Comparison of ENCODE assay signal across 8 mouse cellular contexts in genomic region chr8:84969241-84970134, GRCm38 (mm10). TPM values are rescaled to one million over a fixed set of nuclear protein-coding genes. Genes with fewer than 3 reads are reported as not detected.
A peak's percentile ranks its signal among the peaks of the same experiment; 100 is the strongest.
DNase-seq lines count a peak whose midpoint lies in the region; ATAC-seq and TF ChIP-seq lines count a peak whose summit lies in the region.

Gene Gm49661 (minus strand): TSS chr8:84969433.
Gene Prdx2 (plus strand): TSS chr8:84969587.
Gene Rnaseh2a (minus strand): TSS chr8:84969767.

- H3K9me3 ChIP-seq in embryonic facial prominence, embryonic 10.5 days: no peaks in the 10 kb centered on the region
- H3K9me3 ChIP-seq in intestine, postnatal 0 days (ENCODE audit: control insufficient read depth): no peaks in the 10 kb centered on the region
- no peaks in the 10 kb centered on the region for H3K9me3 ChIP-seq in limb, embryonic 11.5 days (ENCODE audit: control insufficient read depth, low read length)
- no peaks in the 10 kb centered on the region for H3K9me3 ChIP-seq in midbrain, embryonic 11.5 days (ENCODE audit: control insufficient read depth, low read length)

- WGBS in embryonic facial prominence, embryonic 10.5 days: under 1% methylated on average over 56 of the region's 56 CpGs
- whole genome bisulfite sequencing in intestine, postnatal 0 days: under 1% methylated on average over 54 of the region's 56 CpGs
- WGBS in limb, embryonic 11.5 days: under 1% methylated on average over 56 of the region's 56 CpGs
- under 1% methylated on average over 56 of the region's 56 CpGs for WGBS in midbrain, embryonic 11.5 days

- peak within 1 kb of the TSS; percentile 74 for H3K4me2 ChIP-seq in intestine, postnatal 0 days (replicated peaks; ENCODE audit: low read depth)
- peak within 1 kb of the TSS; percentile 80 for H3K4me2 ChIP-seq in limb, embryonic 11.5 days (ENCODE audit: low read depth, severe bottlenecking)
- H3K4me2 ChIP-seq in midbrain, embryonic 11.5 days: peak within 1 kb of the TSS; percentile 85

- TF ChIP-seq CTCF in intestine, postnatal 0 days (IDR thresholded peaks at IDR 0.05; ENCODE audit: low read depth): 0 out of 2 replicates have a peak, but pooled peaks have one; percentile 5

- peak within 1 kb of the TSS; percentile 97 for H3K27ac ChIP-seq in embryonic facial prominence, embryonic 10.5 days (replicated peaks)
- peak within 1 kb of the TSS; percentile 87 for H3K27ac ChIP-seq in intestine, postnatal 0 days (ENCODE audit: low read depth, low read length)
- peak within 1 kb of the TSS; percentile 78 for H3K27ac ChIP-seq in limb, embryonic 11.5 days (replicated peaks; ENCODE audit: low read depth, low read length)
- H3K27ac ChIP-seq in midbrain, embryonic 11.5 days (ENCODE audit: low read depth, low read length): peak within 1 kb of the TSS; percentile 57

- peak within 1 kb of the TSS; percentile 81 for H3K9ac ChIP-seq in intestine, postnatal 0 days (ENCODE audit: low read depth, low read length)
- peak within 1 kb of the TSS; percentile 89 for H3K9ac ChIP-seq in limb, embryonic 11.5 days (ENCODE audit: low read length)
- peak within 1 kb of the TSS; percentile 99 for H3K9ac ChIP-seq in midbrain, embryonic 11.5 days (ENCODE audit: low read length)

- H3K4me1 ChIP-seq in embryonic facial prominence, embryonic 10.5 days: peaks cover 62% of the 10 kb centered on the region
- H3K4me1 ChIP-seq in intestine, postnatal 0 days (replicated peaks; ENCODE audit: control insufficient read depth, insufficient read depth, low read length): peaks cover 6% of the 10 kb centered on the region; the same call in 1 of the 2 replicates
- peaks cover 30% of the 10 kb centered on the region for H3K4me1 ChIP-seq in limb, embryonic 11.5 days (ENCODE audit: control insufficient read depth, insufficient read depth, low read length)
- H3K4me1 ChIP-seq in midbrain, embryonic 11.5 days (ENCODE audit: control insufficient read depth, insufficient read depth, low read length): peaks cover 24% of the 10 kb centered on the region

- H3K36me3 ChIP-seq in embryonic facial prominence, embryonic 10.5 days (replicated peaks): peaks cover 41% of the 10 kb centered on the region
- H3K36me3 ChIP-seq in intestine, postnatal 0 days (ENCODE audit: control insufficient read depth, insufficient read depth): peaks cover 27% of the 10 kb centered on the region
- peaks cover 15% of the 10 kb centered on the region; the same call in 1 of the 2 replicates for H3K36me3 ChIP-seq in limb, embryonic 11.5 days (ENCODE audit: control insufficient read depth, insufficient read depth, low read length)
- H3K36me3 ChIP-seq in midbrain, embryonic 11.5 days (ENCODE audit: control insufficient read depth, insufficient read depth, low read length): 0 out of 2 replicates have a peak, but pooled peaks cover 3% of the 10 kb centered on the region

- H3K4me3 ChIP-seq in embryonic facial prominence, embryonic 10.5 days: peak within 1 kb of the TSS; percentile 80
- peak within 1 kb of the TSS; percentile 64 for H3K4me3 ChIP-seq in intestine, postnatal 0 days (ENCODE audit: low read depth, low read length)
- peak within 1 kb of the TSS; percentile 61 for H3K4me3 ChIP-seq in limb, embryonic 11.5 days (ENCODE audit: low read depth, low read length)
- H3K4me3 ChIP-seq in midbrain, embryonic 11.5 days (ENCODE audit: low read depth, low read length): peak within 1 kb of the TSS; percentile 71

- ATAC-seq in intestine, postnatal 0 days: peak; percentile 66
- ATAC-seq in limb, embryonic 11.5 days (ENCODE audit: insufficient number of reproducible peaks, low FRiP score, low TSS enrichment, low read depth): peak; percentile 64
- peak; percentile 75 for ATAC-seq in midbrain, embryonic 11.5 days (ENCODE audit: low FRiP score)

- H3K27me3 ChIP-seq in embryonic facial prominence, embryonic 10.5 days (replicated peaks; ENCODE audit: low read depth, poor library complexity, severe bottlenecking): no peaks in the 10 kb centered on the region
- H3K27me3 ChIP-seq in intestine, postnatal 0 days (replicated peaks; ENCODE audit: control insufficient read depth, insufficient read depth, low read length): no peaks in the 10 kb centered on the region
- H3K27me3 ChIP-seq in limb, embryonic 11.5 days (ENCODE audit: control insufficient read depth, insufficient read depth, low read length): no peaks in the 10 kb centered on the region
- no peaks in the 10 kb centered on the region for H3K27me3 ChIP-seq in midbrain, embryonic 11.5 days (ENCODE audit: control insufficient read depth, insufficient read depth, low read length)

- peak; percentile 75 for DNase-seq in 3T3-L1 (ENCODE audit: low read depth, low spot score)
- peak; percentile 89 for DNase-seq in adrenal gland, adult 2 months
- peak; percentile 90 for DNase-seq in embryonic facial prominence, embryonic 10.5 days (ENCODE audit: low spot score)
- DNase-seq in heart, adult 11 months: peak; percentile 98
- peak; percentile 89 for DNase-seq in limb, embryonic 11.5 days (ENCODE audit: low spot score)
- DNase-seq in midbrain, embryonic 11.5 days (ENCODE audit: low spot score, missing footprints): peak; percentile 99
- peak; percentile 72 to 77 for DNase-seq in spleen, postnatal 14 days (ENCODE audit: low spot score in 2 of 2)

RNA-seq across cellular contexts. Expression of gene Gm49661, which starts in this region (rescaled TPM):
- 1 to 10 TPM; 2.1 to 2.4 TPM for total RNA-seq in adrenal gland, adult 2 months (2021)
- polyA plus RNA-seq in adrenal gland, adult 2 months (2012; rRNA removed): 2.1 TPM in 1 of 2 replicates, not detected in the other
- polyA plus RNA-seq in embryonic facial prominence, embryonic 10.5 days (2016; fragmentation: Nextera tagmentation; extraction: Ambion mirVana): not detected in 2 replicates
- 1.3 and 2.1 TPM in 2 replicates for polyA plus RNA-seq in intestine, postnatal 0 days (2015; fragmentation: Nextera tagmentation; extraction: Ambion mirVana)
- polyA plus RNA-seq in limb, embryonic 11.5 days (2014; fragmentation: Nextera tagmentation; extraction: Ambion mirVana): not detected in 2 replicates
- polyA plus RNA-seq in midbrain, embryonic 11.5 days (2014; fragmentation: Nextera tagmentation; extraction: Ambion mirVana): not detected in 2 replicates

RNA-seq across cellular contexts. Expression of gene Prdx2, which starts in this region (rescaled TPM):
- 100 to 1,000 TPM; 671 to 700 TPM for total RNA-seq in adrenal gland, adult 2 months (2021)
- polyA plus RNA-seq in adrenal gland, adult 2 months (2012; rRNA removed): 181 and 240 TPM in 2 replicates
- polyA plus RNA-seq in embryonic facial prominence, embryonic 10.5 days (2016; fragmentation: Nextera tagmentation; extraction: Ambion mirVana): 1,193 and 1,272 TPM in 2 replicates
- 313 and 319 TPM in 2 replicates for polyA plus RNA-seq in intestine, postnatal 0 days (2015; fragmentation: Nextera tagmentation; extraction: Ambion mirVana)
- polyA plus RNA-seq in limb, embryonic 11.5 days (2014; fragmentation: Nextera tagmentation; extraction: Ambion mirVana): 1,235 and 1,326 TPM in 2 replicates
- 1,298 and 1,349 TPM in 2 replicates for polyA plus RNA-seq in midbrain, embryonic 11.5 days (2014; fragmentation: Nextera tagmentation; extraction: Ambion mirVana)

RNA-seq across cellular contexts. Expression of gene Rnaseh2a, which starts in this region (rescaled TPM):
- 100 to 1,000 TPM in 1 of 2 experiments, 10 to 100 TPM in 1; 87.7 to 112 TPM for total RNA-seq in adrenal gland, adult 2 months (2021)
- 61.7 and 76.6 TPM in 2 replicates for polyA plus RNA-seq in adrenal gland, adult 2 months (2012; rRNA removed)
- polyA plus RNA-seq in embryonic facial prominence, embryonic 10.5 days (2016; fragmentation: Nextera tagmentation; extraction: Ambion mirVana): 147 and 148 TPM in 2 replicates
- polyA plus RNA-seq in intestine, postnatal 0 days (2015; fragmentation: Nextera tagmentation; extraction: Ambion mirVana): 53.2 and 57.6 TPM in 2 replicates
- polyA plus RNA-seq in limb, embryonic 11.5 days (2014; fragmentation: Nextera tagmentation; extraction: Ambion mirVana): 127 and 133 TPM in 2 replicates
- 113 and 121 TPM in 2 replicates for polyA plus RNA-seq in midbrain, embryonic 11.5 days (2014; fragmentation: Nextera tagmentation; extraction: Ambion mirVana)

Comparison
In these comparisons a context has a peak if more than half of its experiments do, and no peak if none do; other contexts are left out.
1. Peak in every context shown above with its lines: DNase-seq, ATAC-seq, H3K4me3 ChIP-seq and H3K27ac ChIP-seq.